Mouse (Mus musculus) ovary, postnatal 36 days (tissue): Measurements from ENCODE around the gene Mrpl27.
"Not testable (repeated sequence)": the region's sequence is repeated elsewhere in the genome, so short reads cannot be mapped to it uniquely, and the experiment has no call there.

Experiments used
- DNase-seq: peaks from one replicate; pipeline ENCODE4 v3.0.0; 2022; ENCODE audit warnings: low spot score, mixed read lengths

The Mrpl27 gene

GRCm38 (mm10) chr11:94653663-94654436 is at the start of gene Mrpl27, which contains the start of gene Eme1:
Gene Mrpl27, plus strand, starts transcription at chr11:94653767.
Gene Eme1, minus strand, starts transcription at chr11:94653964.
- DNase-seq = peak; percentile 82

- DNase-seq = no peak
Observed at GRCm38 (mm10) chr11:94610744-94611740, 42.5 kb upstream of the Mrpl27 start.

GRCm38 (mm10) chr11:94614603-94615002 is 39.0 kb upstream of the Mrpl27 start:
- DNase-seq = no peak

- DNase-seq = no peak
Observed at GRCm38 (mm10) chr11:94615494-94615893, 38.1 kb upstream of the Mrpl27 start.

GRCm38 (mm10) chr11:94617646-94618045 is 35.9 kb upstream of the Mrpl27 start:
- no peak for DNase-seq

- no peak for DNase-seq
Observed at GRCm38 (mm10) chr11:94620766-94621457, 32.7 kb upstream of the Mrpl27 start.

- no peak for DNase-seq
Observed at GRCm38 (mm10) chr11:94621458-94621852, 32.1 kb upstream of the Mrpl27 start.

GRCm38 (mm10) chr11:94622162-94622561 is 31.4 kb upstream of the Mrpl27 start:
- no peak for DNase-seq

GRCm38 (mm10) chr11:94629199-94629883 is 24.2 kb upstream of the Mrpl27 start, which contains the start of gene Lrrc59:
Gene Lrrc59, plus strand, starts transcription at chr11:94629767.
- DNase-seq = peak; percentile 96

- DNase-seq = no peak
Observed at GRCm38 (mm10) chr11:94629884-94630198, 23.7 kb upstream of the Mrpl27 start.

GRCm38 (mm10) chr11:94630199-94631011 is 23.2 kb upstream of the Mrpl27 start:
- peak; percentile 46 for DNase-seq

GRCm38 (mm10) chr11:94631969-94632368 is 21.6 kb upstream of the Mrpl27 start:
- no peak for DNase-seq

- no peak for DNase-seq
Observed at GRCm38 (mm10) chr11:94632988-94633387, 20.6 kb upstream of the Mrpl27 start.

GRCm38 (mm10) chr11:94634431-94634830 is 19.1 kb upstream of the Mrpl27 start:
- no peak for DNase-seq

GRCm38 (mm10) chr11:94644461-94645219 is 8.9 kb upstream of the Mrpl27 start:
- no peak for DNase-seq

GRCm38 (mm10) chr11:94646457-94646856 is 7.1 kb upstream of the Mrpl27 start:
- no peak for DNase-seq

- DNase-seq = not testable (repeated sequence)
Observed at GRCm38 (mm10) chr11:94651241-94651640, 2.3 kb upstream of the Mrpl27 start.

- no peak for DNase-seq
Observed at GRCm38 (mm10) chr11:94652973-94653372, 594 bp upstream of the Mrpl27 start.

- DNase-seq = no peak
Observed at GRCm38 (mm10) chr11:94661344-94661743, 7.8 kb downstream of the Mrpl27 start.

GRCm38 (mm10) chr11:94665281-94665680 is 11.7 kb downstream of the Mrpl27 start:
- no peak for DNase-seq
